Mouse (Mus musculus) megakaryocyte, embryonic 14.5 days (primary cell): Measurements from ENCODE around the gene Rplp2.

Source experiments
- FLI1 ChIP-seq: IDR thresholded peaks from 2 replicates; pipeline ENCODE4 v1.6.1; 2012; ENCODE audit warnings: low read length, inconsistent platforms, mixed read lengths
- GATA1 ChIP-seq: IDR thresholded peaks from 3 replicates; pipeline ENCODE4 v1.6.1; 2012; ENCODE audit warnings: mixed read lengths, low read length, inconsistent platforms, borderline replicate concordance

DNA sequence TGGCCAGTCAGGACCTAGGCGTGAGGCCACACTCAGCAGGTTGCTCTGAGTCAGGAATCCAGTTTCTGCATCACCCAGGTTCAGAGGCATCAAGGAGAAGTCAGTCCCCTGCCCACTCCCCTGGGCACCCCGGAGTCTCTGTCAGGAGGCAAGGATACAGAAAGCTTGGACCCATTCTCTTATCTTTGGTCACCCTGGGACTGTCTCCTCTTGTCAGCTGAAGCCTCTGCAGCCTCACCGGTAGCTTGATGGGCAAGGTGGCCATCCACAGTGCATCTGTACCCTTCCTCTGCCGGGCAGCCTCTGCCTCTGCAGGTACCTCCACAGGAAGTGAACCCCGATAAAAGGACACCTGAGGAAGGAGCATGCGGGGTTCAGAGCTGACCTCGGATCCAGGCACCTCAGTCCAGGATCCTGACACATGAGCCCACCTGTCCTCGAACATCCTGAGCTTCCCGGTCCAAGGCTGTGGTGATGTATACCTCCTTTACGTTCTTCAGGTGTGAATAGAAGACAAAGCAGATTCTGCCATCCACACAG is 8.0 kb upstream of the Rplp2 start:
- TF ChIP-seq GATA1 (no peak), FLI1 (no peak)
